In the genomic region with DNA sequence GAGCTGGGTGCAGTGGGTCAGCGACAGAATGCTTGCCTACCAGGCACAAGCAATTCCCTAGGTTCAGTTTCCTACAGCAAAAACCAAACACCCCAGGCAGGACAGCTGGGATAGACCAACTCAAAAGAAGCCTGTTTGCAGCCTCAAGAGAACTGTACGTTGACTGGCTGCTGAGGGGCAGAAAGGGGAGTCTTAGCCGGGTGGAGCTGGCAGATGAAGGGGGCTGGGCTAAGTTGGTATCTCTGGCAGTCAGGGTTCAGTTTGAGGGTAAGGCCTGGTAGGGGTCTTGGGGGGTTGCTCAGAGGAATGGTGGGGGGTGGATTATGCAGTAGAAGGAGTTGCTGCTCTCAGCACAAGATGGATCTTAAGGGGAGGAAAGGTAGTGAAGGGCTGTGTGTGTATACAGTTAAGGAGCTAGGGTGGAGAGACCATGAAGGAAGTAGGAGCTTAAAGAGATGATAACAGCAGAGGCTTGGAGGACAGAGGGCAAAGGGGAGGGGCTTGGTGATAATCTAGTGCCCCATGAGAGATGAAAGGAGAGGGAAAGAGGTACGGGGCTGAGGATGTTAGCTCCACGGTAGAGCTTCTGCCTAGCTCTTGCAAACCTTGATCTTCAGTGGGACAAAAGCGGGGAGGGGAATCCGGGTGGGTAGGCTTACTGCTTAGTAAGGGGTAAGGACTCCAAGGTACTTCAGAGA, we compare ENCODE assay signal across 10 mouse cellular contexts. TPM values are rescaled to one million over a fixed set of nuclear protein-coding genes. Genes with fewer than 3 reads are reported as not detected.
DNase-seq lines count a peak whose midpoint lies in the region; ATAC-seq and TF ChIP-seq lines count a peak whose summit lies in the region.
"Had no signal": no experiment of that assay in that cellular context is flagged by ENCODE, and none has a peak within 500 bp of the region (broad histone marks: within the 10 kb centered on the region; RNA-seq: fewer than 3 reads in every experiment).

No protein-coding gene starts in this region.

- H3K4me3 ChIP-seq in embryonic facial prominence, embryonic 12.5 days: no peak overlapping the region
- no peak overlapping the region for H3K4me3 ChIP-seq in embryonic facial prominence, embryonic 10.5 days
- H3K4me3 ChIP-seq in layer of hippocampus, adult 2 months: no peak overlapping the region
- no peak overlapping the region for H3K4me3 ChIP-seq in liver, embryonic 15.5 days (replicated peaks)

- H3K9ac ChIP-seq in embryonic facial prominence, embryonic 12.5 days: no peak overlapping the region
- H3K9ac ChIP-seq in liver, embryonic 15.5 days: no peak overlapping the region

- no peaks in the 10 kb centered on the region for H3K27me3 ChIP-seq in embryonic facial prominence, embryonic 12.5 days
- peaks cover 5% of the 10 kb centered on the region; the same call in 1 of the 2 replicates for H3K27me3 ChIP-seq in embryonic facial prominence, embryonic 10.5 days (replicated peaks; ENCODE audit: low read depth, poor library complexity, severe bottlenecking)
- peaks cover 11% of the 10 kb centered on the region for H3K27me3 ChIP-seq in liver, embryonic 15.5 days

- H3K4me2 ChIP-seq in embryonic facial prominence, embryonic 12.5 days (replicated peaks): no peak overlapping the region
- H3K4me2 ChIP-seq in liver, embryonic 15.5 days: peak overlapping the region; percentile 1; the same call in 1 of the 2 replicates

- peak overlapping the region; percentile 12; the same call in 1 of the 2 replicates for H3K27ac ChIP-seq in embryonic facial prominence, embryonic 12.5 days
- no peak overlapping the region for H3K27ac ChIP-seq in embryonic facial prominence, embryonic 10.5 days (replicated peaks)
- peak overlapping the region; percentile 15; the same call in 1 of the 2 replicates for H3K27ac ChIP-seq in layer of hippocampus, adult 2 months
- 0 out of 2 replicates have a peak overlapping the region, but pooled peaks have one; percentile 14 for H3K27ac ChIP-seq in liver, embryonic 15.5 days (replicated peaks)

- DNase-seq in embryonic facial prominence, embryonic 10.5 days (ENCODE audit: low spot score): no peak
- DNase-seq in layer of hippocampus, adult 2 months (ENCODE audit: low spot score in 2 of 2): no peak
- DNase-seq in layer of hippocampus, postnatal 10 days (ENCODE audit: low spot score in 2 of 2): no peak
- peak; percentile 49 for DNase-seq in R1 (ENCODE audit: low read depth, low spot score)
- no peak for DNase-seq in right cerebral cortex, adult 18-20 months
- DNase-seq in embryo, embryonic 11 days: no peak
- DNase-seq: cerebellum, postnatal 10 days; lung, postnatal 4 days had no signal

- no peak for ATAC-seq in embryonic facial prominence, embryonic 12.5 days (ENCODE audit: insufficient number of reproducible peaks, insufficient read depth, low FRiP score, low TSS enrichment)
- peak; percentile 59 for ATAC-seq in liver, embryonic 15.5 days (ENCODE audit: insufficient read depth)

- no peak for TF ChIP-seq CTCF in layer of hippocampus, adult 2 months (conservative IDR thresholded peaks at IDR 0.05)

- peaks cover 31% of the 10 kb centered on the region for H3K36me3 ChIP-seq in embryonic facial prominence, embryonic 12.5 days
- peaks cover 54% of the 10 kb centered on the region for H3K36me3 ChIP-seq in embryonic facial prominence, embryonic 10.5 days (replicated peaks)
- H3K36me3 ChIP-seq in liver, embryonic 15.5 days (replicated peaks): 0 out of 2 replicates have a peak, but pooled peaks cover 2% of the 10 kb centered on the region

- no peaks in the 10 kb centered on the region for H3K9me3 ChIP-seq in embryonic facial prominence, embryonic 12.5 days
- no peaks in the 10 kb centered on the region for H3K9me3 ChIP-seq in embryonic facial prominence, embryonic 10.5 days
- H3K9me3 ChIP-seq in liver, embryonic 15.5 days (replicated peaks): no peaks in the 10 kb centered on the region

- 46% methylated on average over 7 of the region's 7 CpGs for WGBS in embryonic facial prominence, embryonic 12.5 days
- WGBS in embryonic facial prominence, embryonic 10.5 days: 56% methylated on average over 7 of the region's 7 CpGs
- WGBS in liver, embryonic 15.5 days (ENCODE audit: insufficient replicate concordance): 34% methylated on average over 7 of the region's 7 CpGs

- peaks cover 11% of the 10 kb centered on the region for H3K4me1 ChIP-seq in embryonic facial prominence, embryonic 12.5 days
- H3K4me1 ChIP-seq in embryonic facial prominence, embryonic 10.5 days: peaks cover 34% of the 10 kb centered on the region
- peaks cover 39% of the 10 kb centered on the region for H3K4me1 ChIP-seq in liver, embryonic 15.5 days (replicated peaks)

RNA-seq across cellular contexts. Expression of a gene that starts 50.7 kb away (rescaled TPM):
- 78.8 and 88.4 TPM in 2 replicates for polyA plus RNA-seq in embryonic facial prominence, embryonic 12.5 days (2016; fragmentation: Nextera tagmentation; extraction: Ambion mirVana)
- 66.7 and 73.0 TPM in 2 replicates for polyA plus RNA-seq in embryonic facial prominence, embryonic 10.5 days (2016; fragmentation: Nextera tagmentation; extraction: Ambion mirVana)
- total RNA-seq in layer of hippocampus, adult 2 months (2021): 10 to 100 TPM; 32.0 to 33.1 TPM
- total RNA-seq in layer of hippocampus, postnatal 10 days (2021): 10 to 100 TPM; 42.3 to 42.7 TPM
- polyA plus RNA-seq in liver, embryonic 15.5 days (2015; fragmentation: Nextera tagmentation; extraction: Ambion mirVana): 44.0 and 52.0 TPM in 2 replicates
